Mouse (Mus musculus): Measurements from ENCODE around the gene Ndufs6.
A peak's percentile ranks its signal among the peaks of the same experiment; 100 is the strongest.

Gene Ndufs6

GRCm38 (mm10) chr13:73305398-73306084, 22.8 kb downstream of the Ndufs6 start:
- no peak for DNase-seq

- DNase-seq = no peak
Measured at GRCm38 (mm10) chr13:73304729-73305128, 23.6 kb downstream of the Ndufs6 start.

- DNase-seq = no peak
Measured at GRCm38 (mm10) chr13:73299322-73299721, 29.0 kb downstream of the Ndufs6 start.

GRCm38 (mm10) chr13:73298717-73299116, 29.6 kb downstream of the Ndufs6 start:
- DNase-seq = no peak

GRCm38 (mm10) chr13:73291102-73291501, 37.2 kb downstream of the Ndufs6 start:
- DNase-seq = no peak

- no peak for DNase-seq
Measured at GRCm38 (mm10) chr13:73290206-73290605, 38.1 kb downstream of the Ndufs6 start.

GRCm38 (mm10) chr13:73283534-73283933, 44.8 kb downstream of the Ndufs6 start:
- DNase-seq = no peak

GRCm38 (mm10) chr13:73282407-73282806, 45.9 kb downstream of the Ndufs6 start:
- DNase-seq = no peak

GRCm38 (mm10) chr13:73279196-73279595, 49.1 kb downstream of the Ndufs6 start:
- no peak for DNase-seq

GRCm38 (mm10) chr13:73277797-73278196, 50.5 kb downstream of the Ndufs6 start:
- DNase-seq = no peak

- DNase-seq = no peak
Measured at GRCm38 (mm10) chr13:73277361-73277760, 51.0 kb downstream of the Ndufs6 start.

- DNase-seq = no peak
Measured at GRCm38 (mm10) chr13:73273536-73273935, 54.8 kb downstream of the Ndufs6 start.

GRCm38 (mm10) chr13:73272794-73273282, 55.5 kb downstream of the Ndufs6 start:
- DNase-seq = no peak

- DNase-seq = peak; percentile 20
Measured at GRCm38 (mm10) chr13:73271336-73272242, 56.8 kb downstream of the Ndufs6 start.

GRCm38 (mm10) chr13:73270451-73271081, 57.8 kb downstream of the Ndufs6 start:
- no peak for DNase-seq

- DNase-seq = no peak
Measured at GRCm38 (mm10) chr13:73269891-73270290, 58.5 kb downstream of the Ndufs6 start.

Data from thymus, postnatal 4 days (tissue).